Mouse (Mus musculus): ENCODE measurements around the gene Lzic. TPM values are rescaled to one million over a fixed set of nuclear protein-coding genes. Genes with fewer than 3 reads are reported as not detected.

Gene Lzic
- total RNA-seq, 1 experiment from 2014 or later = 83.2 TPM

DNA sequence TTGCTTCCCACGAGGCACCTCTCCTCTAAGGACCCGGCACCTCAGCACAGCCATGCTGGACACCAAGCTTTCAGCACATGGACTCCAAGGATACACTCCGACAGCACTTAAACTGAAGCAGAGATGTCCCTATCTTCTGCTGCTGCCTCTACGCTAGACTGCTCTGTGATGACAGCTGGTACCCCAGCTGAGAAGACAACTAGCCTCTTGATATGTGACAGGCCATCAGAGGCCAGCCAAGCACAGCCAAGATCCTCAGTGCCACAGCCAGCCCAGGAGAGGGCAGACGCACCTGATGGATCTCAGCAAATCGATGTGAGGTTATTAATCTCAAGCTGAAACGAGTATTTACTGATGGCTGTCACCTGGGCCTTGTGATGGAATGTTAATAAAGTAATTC, 9.9 kb upstream of the Lzic start:
- no peak for ATAC-seq (replicated peaks; ENCODE audit: low read depth, poor library complexity, severe bottlenecking)

DNA sequence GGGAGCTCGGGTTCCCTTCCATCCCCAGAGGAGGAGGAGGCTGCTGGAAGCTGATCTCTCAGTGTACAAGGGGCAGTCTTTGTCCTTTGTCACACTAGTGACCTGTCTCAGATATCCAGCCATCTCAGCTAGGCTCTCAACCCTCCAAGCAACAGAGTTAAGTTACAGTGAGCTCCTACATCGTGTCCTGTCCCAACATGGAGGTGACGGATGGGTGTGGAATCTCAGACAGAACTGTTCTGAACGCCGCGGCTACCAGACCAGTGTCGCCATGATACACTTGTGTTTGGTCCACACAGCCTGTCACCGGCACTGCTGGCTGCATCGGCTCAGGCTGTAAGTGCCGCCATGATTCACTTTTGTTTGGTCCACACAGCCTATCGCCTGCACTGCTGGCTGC, 8.0 kb upstream of the Lzic start, which contains the start of gene Tmem274:
Gene Tmem274, plus strand, starts transcription at position 301 of the 400 bp plus-strand sequence.
- ATAC-seq (replicated peaks; ENCODE audit: low read depth, poor library complexity, severe bottlenecking) = no peak

DNA sequence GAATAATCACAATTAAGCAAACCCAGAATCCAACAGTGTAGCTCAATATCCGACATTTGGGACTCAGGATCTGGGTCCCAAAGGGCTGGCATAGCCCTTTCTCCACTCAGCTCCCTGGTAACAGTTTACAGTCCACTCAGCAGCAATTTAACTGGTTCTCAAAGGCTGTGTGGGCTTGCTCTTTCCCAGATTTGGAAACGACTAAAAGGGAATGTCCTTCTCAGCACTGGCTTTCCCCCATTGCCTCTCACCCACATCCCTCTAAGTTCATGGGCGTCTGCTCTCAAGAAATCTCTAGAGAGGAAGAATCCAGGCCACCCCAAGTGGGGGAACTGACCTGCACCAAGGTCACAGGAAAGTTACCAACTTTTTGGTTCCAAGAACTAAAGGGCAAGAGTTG, 463 bp upstream of the Lzic start:
- ATAC-seq (replicated peaks; ENCODE audit: low read depth, poor library complexity, severe bottlenecking) = no peak

DNA sequence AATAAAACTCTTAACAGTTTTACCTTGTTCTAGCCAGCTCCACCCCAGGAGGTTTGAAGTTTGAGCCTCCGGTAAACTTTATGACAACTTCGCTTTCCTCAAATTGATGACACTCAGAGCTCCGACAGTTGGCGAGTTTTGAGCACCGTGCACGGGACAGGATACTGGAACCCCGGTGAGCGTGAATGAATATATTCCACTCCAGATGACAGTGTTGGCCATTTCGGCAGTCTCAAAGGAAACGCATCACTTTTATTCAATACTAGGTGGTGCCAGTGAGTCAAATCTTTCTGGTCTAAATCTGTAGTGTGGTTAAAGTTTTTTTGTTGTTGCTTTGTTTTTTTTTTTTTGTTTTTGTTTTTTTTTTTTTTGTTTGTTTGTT, 787 bp downstream of the Lzic start:
- peak; percentile 58 for ATAC-seq (replicated peaks; ENCODE audit: low read depth, poor library complexity, severe bottlenecking)

DNA sequence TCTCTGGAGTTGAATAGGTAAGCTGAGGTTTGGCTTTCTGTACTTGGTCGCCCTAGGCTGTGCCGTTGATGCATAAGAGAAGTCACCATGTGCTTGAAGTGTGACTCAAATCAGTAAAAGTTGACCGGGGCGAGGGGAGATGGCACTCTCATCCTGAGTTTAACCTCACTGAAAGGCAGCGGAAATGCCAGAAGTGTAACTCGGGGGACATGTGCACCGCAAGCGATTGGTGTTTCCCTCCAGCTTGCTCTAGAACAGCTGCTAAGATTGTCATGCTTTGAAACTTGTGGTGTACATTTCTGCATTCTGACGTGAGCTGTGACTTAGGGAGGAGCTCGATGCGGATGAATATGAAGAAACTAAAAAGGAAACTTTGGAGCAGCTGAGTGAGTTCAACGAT, 2.7 kb downstream of the Lzic start:
- ATAC-seq (replicated peaks; ENCODE audit: low read depth, poor library complexity, severe bottlenecking) = no peak

DNA sequence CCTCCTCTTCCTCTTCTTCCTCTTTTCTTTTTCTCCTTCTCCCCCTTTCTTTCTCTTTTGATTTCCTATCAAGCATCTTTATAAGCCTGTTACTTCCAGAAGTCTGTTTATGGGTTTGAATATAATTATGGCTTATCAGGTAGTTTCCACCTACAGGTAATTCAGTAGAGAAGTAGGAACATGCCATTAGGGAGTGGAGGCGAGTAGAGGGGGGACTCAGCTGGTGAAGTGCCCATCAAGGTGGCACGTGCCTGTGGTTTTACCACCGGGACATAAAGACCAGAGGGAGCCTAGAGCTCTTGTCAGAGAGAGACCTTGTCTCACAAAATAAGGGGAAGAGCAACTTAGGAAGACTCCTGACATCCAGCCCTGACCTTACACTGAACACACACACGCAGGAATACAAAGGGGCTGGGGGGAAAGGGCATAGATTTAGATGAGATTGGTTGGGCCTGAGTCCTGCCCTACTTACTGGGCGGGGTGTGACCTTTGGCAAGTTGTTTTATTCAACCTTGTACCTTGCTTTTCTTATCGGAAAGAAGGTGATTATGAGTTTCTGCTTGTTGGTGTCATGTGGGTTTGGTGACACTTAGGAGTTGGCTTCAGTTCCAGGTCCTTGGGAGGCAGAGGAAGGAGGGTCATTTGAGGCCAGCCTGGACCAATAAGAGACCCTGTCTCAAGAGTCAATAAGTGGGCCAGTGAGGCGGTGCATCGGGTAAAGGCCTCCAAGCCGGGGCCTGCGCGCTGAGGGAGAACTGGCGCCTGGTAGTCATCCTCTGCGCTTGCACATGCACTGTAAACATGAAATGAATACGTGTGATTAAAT, 4.6 kb downstream of the Lzic start:
- no peak for ATAC-seq (replicated peaks; ENCODE audit: low read depth, poor library complexity, severe bottlenecking)

DNA sequence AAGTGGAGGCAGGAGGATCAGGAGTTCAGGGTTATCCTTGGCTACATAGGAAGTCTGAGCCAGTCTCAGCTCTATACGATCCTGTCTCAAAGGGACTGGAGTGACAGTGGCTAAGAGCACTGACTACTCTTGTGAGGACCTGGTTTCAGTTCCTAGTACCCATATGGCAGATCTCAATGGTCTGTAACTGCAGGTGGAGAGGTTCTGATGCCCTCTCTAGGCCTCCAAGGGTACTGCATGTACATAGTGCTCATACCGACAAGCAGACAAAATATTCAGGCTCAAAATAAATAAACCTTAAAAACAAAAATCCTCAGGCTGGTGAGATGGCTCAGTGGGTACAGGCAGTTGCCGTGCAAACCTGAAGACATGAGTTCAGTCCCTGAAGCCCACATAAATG, 6.1 kb downstream of the Lzic start:
- ATAC-seq (replicated peaks; ENCODE audit: low read depth, poor library complexity, severe bottlenecking) = 0 out of 2 replicates have a peak, but pooled peaks have one; percentile 42

DNA sequence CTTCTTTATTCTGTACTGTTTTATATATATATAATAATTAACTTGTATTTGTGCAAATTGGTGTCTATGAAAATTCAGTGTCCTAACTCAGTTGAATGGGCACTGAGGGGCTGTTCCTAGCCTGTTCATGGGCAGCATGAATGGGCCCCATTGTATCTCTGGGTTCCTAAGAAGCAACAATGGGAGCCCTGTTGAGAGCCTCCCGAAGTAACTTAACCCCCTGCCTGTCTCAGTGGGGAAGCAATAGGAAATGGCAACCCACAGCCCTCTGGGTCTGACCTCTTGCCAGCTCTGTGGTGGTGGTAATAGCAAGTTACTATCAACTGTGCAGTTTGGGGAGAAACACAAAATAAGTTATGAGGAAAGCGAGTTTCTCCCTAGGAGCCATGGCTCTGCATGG, 11.6 kb downstream of the Lzic start:
- 0 out of 2 replicates have a peak, but pooled peaks have one; percentile 39 for ATAC-seq (replicated peaks; ENCODE audit: low read depth, poor library complexity, severe bottlenecking)

DNA sequence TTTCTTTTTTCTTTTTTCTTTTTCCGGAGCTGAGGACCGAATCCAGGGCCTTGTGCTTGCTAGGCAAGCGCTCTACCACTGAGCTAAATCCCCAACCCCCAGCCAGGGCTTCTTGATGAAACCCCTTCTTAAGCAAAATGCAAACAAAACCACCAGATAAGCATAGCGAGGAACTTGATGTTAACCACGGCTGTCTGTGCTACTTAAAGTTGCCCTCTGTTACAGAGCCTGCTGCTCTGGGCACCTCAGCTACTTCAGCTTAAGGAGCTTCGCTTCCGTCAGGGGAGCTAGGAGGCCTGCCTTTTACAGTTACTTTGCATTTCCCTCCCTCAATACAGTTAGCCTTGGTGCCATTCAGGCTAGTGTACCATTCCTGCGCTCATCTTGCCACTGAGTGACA, 13.9 kb downstream of the Lzic start:
- no peak for ATAC-seq (replicated peaks; ENCODE audit: low read depth, poor library complexity, severe bottlenecking)

DNA sequence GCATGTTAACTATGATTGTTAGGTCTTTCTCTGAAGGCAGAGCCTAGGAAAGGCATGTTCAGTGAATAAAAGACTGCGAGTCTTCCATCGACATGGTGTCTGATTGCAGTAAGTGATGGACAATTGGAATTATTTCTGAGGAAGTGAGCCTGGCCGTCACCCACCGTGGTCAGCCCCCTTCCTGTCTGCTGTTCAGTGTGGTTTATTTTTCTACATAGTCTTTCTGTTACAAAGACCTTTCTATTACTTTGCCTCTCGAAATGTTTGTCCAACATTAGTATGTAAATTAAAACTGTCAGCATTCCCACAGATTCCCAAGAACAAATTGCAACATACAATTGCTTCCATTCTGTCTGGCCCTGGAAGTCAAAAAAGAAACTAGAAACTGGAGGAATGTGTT, 14.8 kb downstream of the Lzic start:
- peak; percentile 46; the same call in 1 of the 2 replicates for ATAC-seq (replicated peaks; ENCODE audit: low read depth, poor library complexity, severe bottlenecking)

DNA sequence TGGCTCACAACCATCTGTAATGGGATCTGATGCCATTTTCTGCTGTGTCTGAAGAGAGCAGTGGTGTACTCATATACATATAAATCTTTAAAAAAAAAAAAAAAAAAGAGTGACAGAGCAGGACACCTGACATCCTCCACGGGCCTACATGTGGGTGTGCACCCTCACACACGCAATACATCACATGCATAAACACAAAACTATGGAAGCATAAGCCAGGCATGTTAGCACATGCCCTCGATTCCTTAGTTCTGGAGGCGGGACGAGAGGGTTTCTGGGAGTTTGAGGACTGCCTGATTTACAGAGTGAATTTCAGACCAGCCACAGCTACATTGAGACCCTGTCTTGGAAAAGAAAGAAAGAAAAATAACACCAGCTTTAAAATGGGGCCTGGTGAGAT, 19.3 kb downstream of the Lzic start:
- ATAC-seq (replicated peaks; ENCODE audit: low read depth, poor library complexity, severe bottlenecking) = no peak

DNA sequence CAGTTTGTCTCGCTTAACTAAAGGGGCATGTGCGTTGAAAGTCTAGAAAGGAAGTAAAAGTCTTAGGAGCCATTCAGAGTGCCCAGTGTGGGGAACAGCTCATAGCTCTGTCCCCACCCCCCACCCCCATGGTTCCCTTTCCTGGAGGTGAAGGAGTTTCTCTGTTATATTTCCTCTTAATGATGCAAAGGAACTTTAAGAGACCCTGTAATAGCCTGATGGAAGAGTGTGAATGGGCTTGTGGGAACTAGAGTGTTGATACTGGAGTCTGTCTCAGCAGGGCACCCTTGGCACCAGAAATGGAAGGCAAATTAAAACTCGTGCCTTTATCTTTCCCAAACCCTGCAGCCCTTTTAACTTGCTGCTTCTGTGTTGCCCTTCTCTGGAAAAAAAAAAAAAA, 19.8 kb downstream of the Lzic start:
- peak; percentile 83 for ATAC-seq (replicated peaks; ENCODE audit: low read depth, poor library complexity, severe bottlenecking)

DNA sequence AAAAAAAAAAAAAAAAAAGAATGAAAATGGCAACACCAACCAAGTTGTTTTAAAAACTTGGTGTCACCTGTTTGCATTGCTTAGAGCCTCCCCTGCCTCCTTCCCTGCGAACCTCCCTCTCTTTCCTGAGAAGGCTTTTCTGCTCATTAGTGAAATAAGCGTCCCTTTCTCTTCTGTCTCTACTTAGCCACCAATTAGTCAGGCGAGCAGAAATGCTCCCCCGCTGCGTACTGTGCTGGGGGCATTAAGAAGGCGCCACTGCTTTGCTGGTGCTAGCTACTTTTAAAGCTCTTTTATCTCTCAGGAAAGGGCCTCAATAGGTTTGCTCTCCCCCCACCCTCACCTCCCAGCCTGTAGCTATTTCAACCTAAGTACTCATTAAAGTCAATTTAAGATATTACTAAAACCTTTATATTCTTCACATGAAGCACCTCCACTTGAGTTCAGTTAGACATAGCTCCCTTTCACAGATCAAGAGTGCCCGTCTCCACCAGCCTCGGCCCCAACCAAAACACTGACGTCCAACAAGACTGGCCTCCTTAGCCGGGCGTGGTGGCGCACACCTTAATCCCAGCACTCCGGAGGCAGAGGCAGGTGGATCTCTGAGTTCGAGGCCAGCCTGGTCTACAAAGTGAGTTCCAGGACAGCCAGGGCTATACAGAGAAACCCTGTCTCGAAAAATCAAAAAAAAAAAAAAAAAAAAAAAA, 20.4 kb downstream of the Lzic start:
- no peak for ATAC-seq (replicated peaks; ENCODE audit: low read depth, poor library complexity, severe bottlenecking)

DNA sequence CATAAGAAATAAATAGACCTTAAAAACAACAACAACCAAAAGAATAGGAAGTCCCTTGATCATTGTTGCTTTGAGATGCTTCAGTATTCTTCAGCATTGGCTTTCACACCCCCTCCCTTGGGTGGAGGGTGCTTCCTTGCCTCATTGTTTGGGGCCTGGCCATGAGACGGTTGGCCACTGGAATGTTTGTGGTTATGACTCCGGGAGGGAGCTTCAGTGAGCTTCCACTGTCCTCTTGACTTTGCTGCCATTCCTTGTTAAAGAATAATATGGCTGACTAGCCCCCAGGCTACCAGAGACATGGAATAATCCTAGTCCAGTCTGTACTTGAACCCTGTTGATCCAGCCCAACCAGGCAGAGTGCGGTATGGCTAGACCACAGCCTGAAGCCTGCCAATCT, 21.9 kb downstream of the Lzic start:
- no peak for ATAC-seq (replicated peaks; ENCODE audit: low read depth, poor library complexity, severe bottlenecking)

DNA sequence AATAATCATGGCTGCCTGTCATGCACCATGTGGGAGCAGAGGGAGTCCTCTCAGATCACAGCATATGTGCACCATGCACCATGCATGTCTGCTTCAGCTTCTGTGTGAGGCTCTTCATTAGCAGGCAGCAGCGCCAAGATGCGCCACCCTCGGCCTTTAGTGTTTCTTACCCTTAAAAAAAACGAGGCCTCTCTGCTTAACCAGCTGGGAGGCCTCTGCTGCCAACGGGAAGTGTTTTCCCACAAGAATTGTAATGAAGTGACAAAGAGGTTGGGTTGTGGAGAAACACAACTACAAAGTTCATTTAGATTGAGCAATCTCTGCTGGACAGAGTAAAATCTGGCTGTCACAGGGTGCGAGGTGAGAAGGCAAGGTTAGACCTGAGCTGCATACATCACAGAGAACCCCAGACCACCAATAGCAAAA, 26.2 kb downstream of the Lzic start:
- no peak for ATAC-seq (replicated peaks; ENCODE audit: low read depth, poor library complexity, severe bottlenecking)

DNA sequence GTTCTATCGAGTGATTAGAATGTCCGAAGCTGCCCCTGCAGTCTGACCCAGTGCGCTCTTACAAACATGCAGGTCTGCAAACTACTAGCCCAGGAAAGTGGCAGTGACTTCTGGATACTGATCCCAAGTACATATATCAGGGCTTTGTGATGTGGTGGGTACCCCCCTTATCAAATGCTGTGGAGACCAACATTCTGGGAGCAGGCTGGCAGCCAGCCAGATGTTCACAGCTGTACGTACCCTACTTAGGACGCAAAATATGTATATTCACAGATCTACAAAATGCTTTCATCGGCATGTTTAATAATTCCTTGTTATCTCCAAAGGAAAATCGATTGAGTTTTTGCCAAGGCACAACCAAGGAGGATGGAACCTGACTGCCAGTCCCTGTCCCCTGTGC, 27.0 kb downstream of the Lzic start:
- no peak for ATAC-seq (replicated peaks; ENCODE audit: low read depth, poor library complexity, severe bottlenecking)

DNA sequence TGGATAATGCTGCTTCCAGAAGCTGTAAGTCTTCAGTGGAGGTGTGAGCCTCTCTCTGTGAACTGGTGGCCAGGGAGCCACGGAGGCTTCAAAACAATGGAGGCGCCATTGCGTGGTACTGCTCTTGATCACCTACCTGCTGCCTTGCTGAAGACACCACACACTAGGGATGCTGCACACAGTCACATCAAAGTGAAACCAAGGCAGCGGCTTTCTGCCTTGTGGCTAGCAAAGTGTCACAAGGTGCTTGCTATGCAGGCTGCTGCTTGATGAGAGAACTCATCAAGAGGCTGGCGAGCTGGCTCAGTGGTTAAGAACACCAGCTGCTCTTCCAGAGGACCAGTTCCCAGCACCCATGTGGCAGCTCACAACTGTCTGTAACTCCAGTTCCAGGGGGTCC, 30.7 kb downstream of the Lzic start:
- no peak for ATAC-seq (replicated peaks; ENCODE audit: low read depth, poor library complexity, severe bottlenecking)

DNA sequence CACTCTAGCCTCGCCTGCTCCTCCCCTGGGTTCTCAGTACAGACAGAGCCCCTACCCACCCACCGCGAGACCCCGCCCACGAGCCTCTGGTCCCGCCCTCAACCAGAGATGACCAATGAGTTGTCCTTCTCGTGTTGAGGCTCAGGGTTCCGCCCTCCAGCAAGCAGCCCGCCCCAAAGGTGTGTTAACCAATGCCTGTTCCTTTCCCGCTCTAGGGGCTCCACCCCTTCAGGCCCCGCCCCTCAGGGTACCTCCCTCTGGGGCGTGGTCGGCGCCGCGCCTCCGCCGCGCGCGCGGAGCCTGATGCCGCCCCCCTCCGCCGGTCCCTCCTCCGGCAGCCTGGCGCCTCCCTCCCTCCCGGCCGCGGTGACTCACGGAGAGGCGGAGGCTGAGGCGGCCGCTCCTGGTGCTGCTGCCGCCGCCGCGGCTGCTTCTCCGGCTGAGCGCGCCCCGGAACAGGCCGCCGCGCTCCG, 32.9 kb downstream of the Lzic start, which contains the start of gene Ctnnbip1:
Gene Ctnnbip1, plus strand, starts transcription at position 369 of the 473 bp plus-strand sequence.
- ATAC-seq (replicated peaks; ENCODE audit: low read depth, poor library complexity, severe bottlenecking) = peak; percentile 98

DNA sequence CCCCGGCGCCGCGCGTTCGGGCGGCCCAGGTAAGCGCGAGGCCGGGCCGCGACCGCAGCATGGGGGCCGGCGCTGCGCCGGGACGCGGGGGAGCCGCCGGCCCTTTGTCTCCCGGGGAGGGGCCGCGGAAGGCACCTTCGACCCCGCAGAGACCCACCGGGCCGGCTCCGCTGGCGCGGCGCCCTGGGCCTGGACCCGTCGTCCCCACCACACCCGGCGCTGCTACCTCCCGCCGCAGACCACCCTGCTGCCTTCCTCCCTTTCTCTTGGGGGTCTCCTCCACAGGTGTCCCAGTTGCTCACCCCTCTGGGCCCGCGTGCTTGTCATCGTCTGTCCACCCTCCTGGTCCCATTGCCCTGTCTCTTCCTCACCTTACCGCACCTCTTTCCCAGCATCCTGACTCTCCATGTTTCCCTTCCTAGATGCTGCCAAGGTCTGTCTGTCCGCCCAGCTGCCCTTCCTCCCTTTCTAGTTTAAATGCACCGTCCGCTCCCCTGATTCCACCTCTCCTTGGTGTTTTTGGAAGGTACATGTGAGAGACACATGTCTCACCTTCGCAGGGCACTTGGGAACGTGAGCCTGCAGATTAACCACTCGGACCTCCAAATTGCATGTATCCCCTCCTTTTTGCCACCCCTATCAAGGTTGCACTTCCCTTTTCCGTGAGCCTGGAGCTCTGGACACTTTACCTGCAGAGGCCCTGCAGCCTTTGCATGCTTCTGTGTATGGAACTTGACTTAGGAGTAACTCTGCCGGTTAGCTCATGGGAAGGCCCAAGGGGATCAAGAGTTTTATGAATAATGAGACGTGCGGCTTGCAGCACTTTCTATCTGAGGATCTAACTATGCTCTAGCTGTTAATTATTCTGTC, 33.6 kb downstream of the Lzic start:
- ATAC-seq (replicated peaks; ENCODE audit: low read depth, poor library complexity, severe bottlenecking) = no peak

DNA sequence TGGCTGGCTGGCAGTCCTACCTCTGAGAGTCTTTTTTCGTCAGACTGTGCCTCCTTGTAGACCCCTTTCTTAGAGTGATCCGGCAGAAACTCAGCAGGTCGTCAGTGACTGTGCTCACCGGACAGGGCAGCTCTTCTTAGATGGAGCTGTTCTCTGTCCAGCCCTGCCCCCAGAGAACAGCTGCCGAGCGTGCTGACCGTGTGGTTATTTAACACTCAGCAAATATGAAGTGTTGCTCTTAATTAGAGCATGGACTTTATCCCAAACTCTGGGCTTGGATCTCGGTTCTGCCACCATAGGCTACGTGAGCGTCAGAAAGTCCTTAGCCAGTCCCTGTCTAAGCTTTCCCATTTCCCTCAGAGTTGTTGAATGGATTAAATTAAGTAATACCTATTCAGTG, 36.2 kb downstream of the Lzic start:
- no peak for ATAC-seq (replicated peaks; ENCODE audit: low read depth, poor library complexity, severe bottlenecking)

Measured in common myeloid progenitor, adult 5-6 weeks (primary cell).